Mouse (Mus musculus) heart, embryonic 16.5 days (tissue): ENCODE results near the gene Kcnab3. TPM values are rescaled to one million over a fixed set of nuclear protein-coding genes. Genes with fewer than 3 reads are reported as not detected.
A peak's percentile ranks its signal among the peaks of the same experiment; 100 is the strongest.

Experiments used
- ATAC-seq: fragments of 200-750 bp; cut with Nextera tagmentation; replicated peaks from 2 replicates; pipeline ENCODE4 v1.8.0; 2017; ENCODE audit warnings: moderate number of reproducible peaks; ENCODE audit not compliant: insufficient read depth, low FRiP score; ENCODE audit errors: extremely low read depth
- H3K27ac ChIP-seq: fragments of 300-500 bp; sonication (generic); 2 replicates; pipeline ENCODE4 v1.5.1; 2014; ENCODE audit warnings: mild to moderate bottlenecking, low read length, control low read depth, moderate library complexity
- H3K27me3 ChIP-seq: fragments of 300-500 bp; sonication (generic); 2 replicates; pipeline ENCODE4 v1.6.1; 2014; ENCODE audit warnings: low read length, mixed read lengths; ENCODE audit not compliant: control insufficient read depth, insufficient read depth
- H3K36me3 ChIP-seq: fragments of 300-500 bp; sonication (generic); 2 replicates; pipeline ENCODE4 v1.6.1; 2014; ENCODE audit not compliant: control insufficient read depth, insufficient read depth
- H3K4me1 ChIP-seq: fragments of 300-500 bp; sonication (generic); 2 replicates; pipeline ENCODE4 v1.6.1; 2014; ENCODE audit warnings: low read length, mixed read lengths; ENCODE audit not compliant: control insufficient read depth, insufficient read depth
- H3K4me2 ChIP-seq: fragments of 300-500 bp; sonication (generic); 2 replicates; pipeline ENCODE4 v1.6.1; 2014; ENCODE audit warnings: low read depth, mild to moderate bottlenecking, control low read depth, low read length
- H3K4me3 ChIP-seq: fragments of 300-500 bp; sonication (generic); 2 replicates; pipeline ENCODE4 v1.5.1; 2014; ENCODE audit warnings: mild to moderate bottlenecking, control low read depth, low read length
- H3K9ac ChIP-seq: fragments of 300-500 bp; sonication (generic); 2 replicates; pipeline ENCODE4 v1.6.1; 2014; ENCODE audit warnings: low read length, control low read depth
- H3K9me3 ChIP-seq: fragments of 300-500 bp; sonication (generic); replicated peaks from 2 replicates; pipeline ENCODE4 v1.6.1; 2016; ENCODE audit warnings: low read length; ENCODE audit not compliant: control insufficient read depth
- WGBS: fragments of 180-500 bp; shearing (Covaris S2); extraction: QIAGEN DNeasy Blood & Tissue Kit; methylation state at CpG from one replicate; pipeline ENCODE4 v1.1.7; 2014; 5-methylcytosine and 5-hydroxymethylcytosine counted together
- polyA plus RNA-seq: library from polyadenylated mRNA; unstranded; fragments of >200 nt; fragmentation: Nextera tagmentation; extraction: Ambion mirVana; gene quantifications from 2 replicates; pipeline ENCODE4 v1.2.1, GENCODE M21; 2015

The Kcnab3 gene
- polyA plus RNA-seq, 1 experiment from 2014 or later: 0.79 TPM

DNA sequence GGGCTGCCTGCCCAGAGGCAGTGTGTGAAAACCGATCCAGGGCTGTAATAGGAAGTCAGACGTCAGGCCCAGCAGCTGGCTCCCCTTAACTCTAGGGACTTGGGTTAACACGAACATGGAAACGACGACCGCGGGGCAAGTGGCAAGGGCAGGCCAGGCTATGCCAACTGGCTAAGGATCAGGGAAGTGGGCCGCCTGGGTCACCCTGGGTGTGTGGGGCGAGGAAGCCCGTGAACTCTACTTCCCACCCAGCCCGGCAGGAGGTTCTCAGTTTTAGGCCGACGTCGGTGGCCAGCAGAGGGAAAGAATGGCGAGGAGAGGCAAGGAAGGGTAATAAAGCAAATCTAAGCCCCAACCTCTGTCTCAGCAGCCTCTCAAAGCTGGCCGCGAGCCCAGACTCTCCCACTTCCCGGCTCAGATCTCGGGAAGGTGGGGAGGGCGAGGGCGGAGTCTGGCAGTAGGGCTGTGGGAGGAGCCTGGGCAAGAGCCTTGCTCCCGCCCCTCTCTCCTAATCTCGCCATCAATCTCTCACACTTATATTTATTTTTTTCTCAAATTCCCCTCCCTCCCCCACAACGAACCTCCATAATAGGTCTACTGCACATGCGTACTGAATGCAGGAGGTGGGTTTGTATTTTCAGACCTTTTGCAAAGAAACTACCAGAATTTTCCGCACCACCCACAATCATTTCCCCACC is 40.2 kb downstream of the Kcnab3 start:
- Histone ChIP-seq H3K4me2 (peak overlapping the region; percentile 93), H3K9ac (peak overlapping the region; percentile 98), H3K36me3 (peaks cover 7% of the 10 kb centered on the region), H3K27me3 (no peaks in the 10 kb centered on the region), H3K4me3 (peak overlapping the region; percentile 94), H3K4me1 (peaks cover 41% of the 10 kb centered on the region), H3K9me3 (no peaks in the 10 kb centered on the region), H3K27ac (peak overlapping the region; percentile 91)
- 1% methylated on average over 26 of the region's 26 CpGs for WGBS
- ATAC-seq: peak; percentile 81

DNA sequence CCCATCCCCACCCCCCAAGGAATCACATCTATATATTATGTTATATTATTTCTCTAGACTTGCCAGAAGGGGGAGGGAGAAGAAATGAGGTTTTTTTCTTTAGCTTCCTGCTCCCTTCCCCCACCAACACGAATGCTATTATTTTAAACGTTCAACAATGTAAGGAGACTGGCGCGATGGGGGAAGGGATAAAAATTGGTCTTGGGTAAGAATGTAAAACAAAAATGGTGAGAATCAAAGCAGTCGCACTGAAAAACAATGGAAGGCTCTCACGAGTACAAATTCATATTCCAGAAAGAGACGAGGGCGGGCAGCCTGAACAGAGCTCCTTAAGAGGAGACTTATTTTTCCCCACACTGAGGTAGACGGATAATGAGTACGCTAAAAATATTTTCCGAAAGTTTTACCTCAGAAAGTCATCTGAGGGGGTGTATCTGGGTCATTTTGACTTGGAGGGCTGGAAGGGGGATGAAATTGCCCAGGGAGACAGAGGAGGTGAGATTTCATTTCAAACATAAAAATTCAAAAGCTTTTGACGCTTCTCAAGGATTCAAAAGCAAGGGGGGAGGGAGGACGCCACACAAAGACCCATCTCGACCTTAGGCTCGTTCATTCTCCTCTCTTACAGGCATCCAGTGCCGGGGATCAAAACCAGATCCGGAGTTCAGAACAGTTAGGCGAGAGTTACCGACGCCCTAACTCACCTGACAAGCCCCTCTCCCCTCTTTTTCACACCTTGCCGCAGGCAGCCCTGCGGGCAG is 41.0 kb downstream of the Kcnab3 start:
- Histone ChIP-seq H3K9ac (peak overlapping the region; percentile 98), H3K9me3 (no peaks in the 10 kb centered on the region), H3K4me2 (peak overlapping the region; percentile 93), H3K27ac (peak overlapping the region; percentile 91), H3K4me3 (peak overlapping the region; percentile 94), H3K4me1 (peaks cover 44% of the 10 kb centered on the region), H3K27me3 (no peaks in the 10 kb centered on the region), H3K36me3 (peaks cover 1% of the 10 kb centered on the region; the same call in 1 of the 2 replicates)
- under 1% methylated on average over 22 of the region's 22 CpGs for WGBS
- ATAC-seq: no peak

DNA sequence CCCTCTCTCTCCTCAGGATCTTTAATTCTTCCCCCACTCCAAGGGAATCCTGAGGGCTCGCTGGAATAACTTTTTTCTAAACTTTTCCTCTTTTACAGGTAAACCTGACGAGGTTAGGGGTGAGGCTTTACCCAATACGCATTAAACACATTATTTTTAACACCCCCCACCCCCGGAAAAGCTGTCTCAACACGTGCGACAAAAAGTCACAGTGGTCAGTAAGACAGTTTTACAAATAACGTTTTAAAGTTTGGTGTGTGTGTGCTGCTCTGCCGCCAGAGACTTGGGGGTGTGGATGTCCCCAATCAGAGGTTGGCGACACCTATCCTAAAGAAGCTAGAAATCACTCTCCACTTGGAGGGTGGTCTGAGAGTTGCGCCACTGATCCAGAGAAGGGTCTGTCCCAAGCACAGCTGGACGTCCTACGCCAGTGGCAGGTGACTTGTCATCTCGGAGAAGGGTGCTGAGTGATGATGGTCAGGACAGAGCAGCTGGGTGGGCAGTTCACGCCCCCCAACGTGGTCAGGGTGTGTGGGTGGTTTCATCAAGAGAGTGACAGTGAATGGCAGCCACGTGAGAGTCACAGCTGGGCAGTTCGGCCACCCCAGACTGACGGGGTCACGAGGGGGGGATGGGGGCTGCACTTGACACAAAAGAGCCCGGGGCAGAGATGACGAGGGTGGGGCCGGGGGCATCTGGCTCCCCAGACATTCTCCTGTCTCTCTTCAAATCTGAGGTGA is 41.7 kb downstream of the Kcnab3 start:
- Histone ChIP-seq H3K4me2 (peak overlapping the region; percentile 93), H3K9me3 (no peaks in the 10 kb centered on the region), H3K4me1 (peaks cover 49% of the 10 kb centered on the region), H3K27me3 (no peaks in the 10 kb centered on the region), H3K9ac (peak overlapping the region; percentile 98), H3K27ac (peak overlapping the region; percentile 91), H3K36me3 (no peaks in the 10 kb centered on the region), H3K4me3 (peak overlapping the region; percentile 94)
- ATAC-seq: no peak
- WGBS: under 1% methylated on average over 22 of the region's 22 CpGs

DNA sequence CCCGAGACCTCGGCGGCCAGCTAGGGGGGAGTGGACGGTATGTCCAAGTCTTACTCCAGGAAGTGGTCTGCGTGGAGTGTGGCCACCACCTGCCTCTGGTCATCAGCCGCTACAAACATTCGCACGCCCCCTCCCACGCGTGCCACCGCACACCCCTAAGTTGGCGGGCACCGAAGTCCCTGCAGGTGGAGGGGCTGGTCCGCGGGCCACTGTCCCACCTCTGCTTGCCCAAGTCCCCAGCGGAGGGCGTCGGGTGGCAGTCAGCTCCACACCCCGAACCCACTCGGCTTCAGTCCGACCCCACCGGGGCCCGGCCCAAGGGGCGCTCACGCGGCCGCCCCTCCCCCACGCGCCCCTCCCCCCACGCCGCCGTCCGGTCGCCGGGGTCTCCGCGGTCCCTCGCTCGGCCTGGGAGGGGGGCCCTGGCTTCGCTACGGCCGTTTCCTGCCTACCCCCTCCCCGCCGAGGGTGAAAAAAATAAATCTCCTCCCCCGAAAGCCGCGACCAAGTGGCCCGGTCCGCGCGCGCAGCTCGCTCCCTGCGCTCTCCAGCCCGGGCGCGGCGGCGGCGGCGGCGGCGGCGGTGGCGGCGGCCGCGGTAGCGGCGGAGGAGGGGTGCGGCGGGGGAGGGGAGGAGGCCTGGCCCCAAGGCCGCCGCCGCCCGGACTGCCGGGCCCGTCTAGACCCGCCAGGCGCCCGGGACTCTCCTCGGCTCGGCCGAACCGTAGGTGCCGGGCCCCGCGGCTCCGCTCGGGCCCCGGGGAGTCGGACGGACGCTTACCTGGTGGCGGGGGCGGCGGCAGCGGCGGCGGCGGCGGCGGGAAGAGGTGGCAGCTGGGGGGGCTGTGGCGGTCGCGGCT is 42.5 kb downstream of the Kcnab3 start:
- no peaks in the 10 kb centered on the region for H3K27me3 ChIP-seq
- ATAC-seq: 0 out of 2 replicates have a peak, but pooled peaks have one; percentile 4

DNA sequence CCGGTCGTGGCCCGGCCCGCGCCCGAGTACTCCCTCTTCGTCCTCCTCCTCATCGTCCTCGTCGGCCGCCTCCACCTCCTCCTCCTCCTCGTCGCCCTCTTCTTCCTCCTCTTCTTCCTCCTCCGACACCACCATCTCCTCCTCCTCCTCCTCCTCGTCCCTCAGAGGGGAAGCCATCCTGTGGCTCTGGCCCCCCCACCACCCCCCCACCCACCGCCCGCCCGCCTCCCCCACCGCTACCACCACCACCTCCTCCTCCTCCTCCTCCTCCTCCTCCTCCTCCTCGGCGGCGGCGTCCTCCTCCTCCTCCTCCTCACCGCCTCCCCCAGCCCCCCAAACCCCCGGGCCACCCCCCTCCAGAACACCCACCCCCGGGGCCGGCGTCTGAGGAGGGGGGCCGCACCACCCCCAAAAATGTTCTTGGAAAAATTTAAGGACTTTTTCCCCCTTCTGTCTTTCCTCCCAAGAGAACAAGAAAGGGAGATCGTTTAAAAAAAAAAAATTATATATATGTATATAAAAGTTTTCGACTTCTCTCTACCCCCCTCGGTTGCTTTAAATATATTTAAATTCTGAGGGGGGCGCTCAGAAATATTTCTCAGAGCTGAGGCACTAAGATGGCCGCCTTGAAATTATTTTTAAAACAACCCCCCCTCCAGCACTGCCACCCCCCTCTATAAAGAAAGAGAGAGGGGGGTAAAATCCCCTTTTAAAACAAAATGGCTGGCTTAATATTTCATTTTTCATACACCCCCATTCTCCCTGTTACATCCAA is 43.3 kb downstream of the Kcnab3 start, which contains the start of gene Chd3:
TSS of gene Chd3 (minus strand) at position 192 of the 775 bp plus-strand sequence.
- peak within 1 kb of the TSS; percentile 93 for H3K4me2 ChIP-seq
- 3% methylated on average over 21 of the region's 34 CpGs for WGBS

More for the DNA sequence above, 42.5 kb downstream of the Kcnab3 start:
- Histone ChIP-seq H3K36me3 (no peaks in the 10 kb centered on the region), H3K9me3 (no peaks in the 10 kb centered on the region), H3K27ac (peak overlapping the region; percentile 91), H3K4me1 (peaks cover 49% of the 10 kb centered on the region), H3K4me3 (peak overlapping the region; percentile 94), H3K4me2 (peak overlapping the region; percentile 93), H3K9ac (peak overlapping the region; percentile 98)
- 0% methylated on average over 83 of the region's 106 CpGs for WGBS

DNA sequence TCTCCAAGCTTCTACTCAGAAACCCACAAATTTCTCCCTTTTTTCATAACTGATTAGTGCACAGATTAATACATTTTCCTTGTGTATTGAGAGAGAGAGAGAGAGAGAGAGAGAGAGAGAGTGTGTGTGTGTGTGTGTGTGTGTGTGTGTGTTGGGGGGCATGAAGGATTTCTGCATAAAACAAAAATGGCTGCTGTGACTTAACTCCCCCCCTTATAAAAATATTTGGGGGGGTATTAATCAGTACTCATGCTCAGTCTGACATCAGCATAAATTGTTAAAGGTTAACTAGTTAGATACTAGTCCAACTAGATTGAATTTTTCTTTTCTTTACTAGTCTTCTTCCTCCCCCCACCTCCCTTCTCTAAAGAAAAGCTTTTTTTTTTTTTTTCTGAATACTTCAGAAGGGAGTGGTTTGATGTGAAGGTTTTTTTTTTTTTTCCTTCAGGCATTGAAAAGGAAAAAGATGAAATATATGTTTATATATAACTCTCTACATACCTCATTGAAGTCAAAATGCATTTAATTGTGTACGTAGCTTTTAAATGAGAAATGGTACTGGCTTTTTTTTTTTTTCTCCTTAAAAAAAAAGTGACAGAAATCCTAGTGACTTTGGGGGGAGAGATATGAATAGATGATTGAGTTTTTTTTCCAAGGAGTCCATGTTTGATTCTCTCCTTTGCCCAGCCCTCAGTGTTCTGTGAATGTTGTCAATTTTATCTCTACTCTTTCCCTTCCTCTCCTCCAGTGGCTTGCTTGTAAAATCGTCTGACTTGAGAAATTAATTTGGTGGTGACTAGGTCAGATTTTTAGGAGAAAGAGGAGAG is 44.1 kb downstream of the Kcnab3 start:
- H3K4me1 ChIP-seq: peaks cover 39% of the 10 kb centered on the region
- 44% methylated on average over 2 of the region's 2 CpGs for WGBS

More for the DNA sequence above, 43.3 kb downstream of the Kcnab3 start, which contains the start of gene Chd3:
- Histone ChIP-seq H3K9me3 (no peaks in the 10 kb centered on the region), H3K4me1 (peaks cover 47% of the 10 kb centered on the region), H3K27me3 (no peaks in the 10 kb centered on the region), H3K27ac (peak within 1 kb of the TSS; percentile 91), H3K4me3 (peak within 1 kb of the TSS; percentile 94), H3K9ac (peak within 1 kb of the TSS; percentile 98), H3K36me3 (no peaks in the 10 kb centered on the region)
- no peak for ATAC-seq

DNA sequence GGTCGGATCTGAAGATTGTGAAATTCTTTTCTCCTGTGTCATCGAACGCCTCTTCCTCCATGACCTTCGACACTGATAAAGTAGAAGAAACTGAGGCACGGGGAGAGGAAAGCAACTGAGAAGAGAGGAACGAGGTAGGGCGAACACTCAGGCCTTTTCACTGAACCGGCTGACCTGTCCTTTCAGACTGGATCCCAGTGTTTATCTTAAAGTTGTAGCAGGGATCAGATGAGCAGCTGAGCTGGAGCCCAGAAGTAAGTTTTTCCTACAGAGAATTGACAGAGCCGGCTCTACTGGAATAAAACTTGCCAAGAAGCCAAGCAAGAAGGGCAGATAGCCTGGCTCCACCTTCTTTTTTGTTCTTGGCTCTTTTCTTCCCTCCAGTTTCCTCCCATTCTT is 44.8 kb downstream of the Kcnab3 start:
- Histone ChIP-seq H3K9ac (no peak overlapping the region), H3K4me1 (peaks cover 33% of the 10 kb centered on the region), H3K36me3 (no peaks in the 10 kb centered on the region), H3K9me3 (no peaks in the 10 kb centered on the region), H3K27ac (peak overlapping the region; percentile 62), H3K4me2 (peak overlapping the region; percentile 34; the same call in 1 of the 2 replicates), H3K4me3 (no peak overlapping the region), H3K27me3 (no peaks in the 10 kb centered on the region)
- 32% methylated on average over 9 of the region's 9 CpGs for WGBS
- ATAC-seq: no peak

More for the DNA sequence above, 44.1 kb downstream of the Kcnab3 start:
- Histone ChIP-seq H3K9me3 (no peaks in the 10 kb centered on the region), H3K27me3 (no peaks in the 10 kb centered on the region), H3K4me2 (peak overlapping the region; percentile 93), H3K36me3 (no peaks in the 10 kb centered on the region), H3K9ac (no peak overlapping the region), H3K4me3 (no peak overlapping the region; the same call in 1 of the 2 replicates), H3K27ac (peak overlapping the region; percentile 62)
- no peak for ATAC-seq
